Mouse (Mus musculus) testis, adult 2 months (tissue): Measurements from ENCODE around the gene Eml1.

Experiments
- CTCF ChIP-seq: fragments of 200-500 bp; IDR thresholded peaks from 2 replicates; pipeline ENCODE4 v1.5.1; 2012; ENCODE audit warnings: low read depth, mild to moderate bottlenecking, inconsistent platforms, low read length, moderate library complexity; ENCODE audit not compliant: control insufficient read depth, insufficient read depth, insufficient replicate concordance
- POLR2A ChIP-seq: fragments of 200-500 bp; IDR thresholded peaks from 2 replicates; pipeline ENCODE4 v1.6.1; 2012; ENCODE audit warnings: low read depth, mild to moderate bottlenecking, inconsistent platforms, low read length, moderate library complexity; ENCODE audit not compliant: control insufficient read depth

DNA sequence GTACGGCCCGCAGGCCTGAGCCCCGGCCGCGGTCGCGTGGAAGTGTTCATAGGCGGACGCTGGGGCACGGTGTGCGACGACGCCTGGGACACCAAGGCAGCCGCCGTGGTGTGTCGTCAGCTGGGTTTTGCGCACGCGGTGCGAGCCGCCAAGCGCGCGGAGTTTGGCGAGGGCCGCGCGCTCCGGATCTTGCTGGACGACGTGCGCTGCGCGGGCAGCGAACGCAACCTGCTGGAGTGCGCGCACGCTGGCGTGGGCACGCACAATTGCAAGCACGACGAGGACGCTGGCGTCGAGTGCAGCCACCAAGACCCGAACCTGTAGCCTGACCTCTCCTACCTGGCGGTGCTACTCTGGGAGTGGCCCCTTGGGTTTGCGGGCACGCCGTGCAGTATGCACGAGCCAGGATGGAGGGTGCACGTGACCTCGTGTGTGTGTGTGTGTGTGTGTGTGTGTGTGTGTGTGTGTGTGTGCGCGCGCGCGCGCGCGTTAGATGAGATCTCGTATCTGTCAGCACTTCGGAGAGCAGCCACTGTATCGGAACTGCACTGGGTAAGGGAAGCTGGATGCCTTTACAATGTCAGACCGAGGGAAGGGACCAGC lies 42.8 kb upstream of the Eml1 start:
- TF ChIP-seq POLR2A (peak; percentile 48; the same call in 1 of the 2 replicates), CTCF (no peak)
